Mouse (Mus musculus) right cerebral cortex, postnatal 14 days (tissue): ENCODE measurements around the gene Rhbdd2.

ENCODE experiments used
- DNase-seq: peaks from one replicate; pipeline ENCODE4 v3.0.0; 2022

The Rhbdd2 gene

GRCm38 (mm10) chr5:135646038-135646437, 13.6 kb downstream of the Rhbdd2 start:
- no peak for DNase-seq

GRCm38 (mm10) chr5:135648461-135649308, 16.3 kb downstream of the Rhbdd2 start:
- no peak for DNase-seq

- DNase-seq = no peak
These were observed 16.9 kb downstream of the Rhbdd2 start for GRCm38 (mm10) chr5:135649309-135649633.

GRCm38 (mm10) chr5:135651536-135651935, 19.1 kb downstream of the Rhbdd2 start:
- no peak for DNase-seq

GRCm38 (mm10) chr5:135653209-135653608, 20.8 kb downstream of the Rhbdd2 start:
- DNase-seq = no peak

GRCm38 (mm10) chr5:135656046-135656445, 23.6 kb downstream of the Rhbdd2 start:
- DNase-seq = no peak

GRCm38 (mm10) chr5:135657128-135657527, 24.7 kb downstream of the Rhbdd2 start:
- DNase-seq = no peak

- DNase-seq = no peak
These were observed 25.4 kb downstream of the Rhbdd2 start for GRCm38 (mm10) chr5:135657703-135658373.

- DNase-seq = no peak
These were observed 27.5 kb downstream of the Rhbdd2 start for GRCm38 (mm10) chr5:135659956-135660355.

- no peak for DNase-seq
These were observed 28.1 kb downstream of the Rhbdd2 start for GRCm38 (mm10) chr5:135660535-135660934.

GRCm38 (mm10) chr5:135666890-135667289, 34.5 kb downstream of the Rhbdd2 start:
- DNase-seq = no peak

- DNase-seq = no peak
These were observed 35.7 kb downstream of the Rhbdd2 start for GRCm38 (mm10) chr5:135668071-135668470.

- no peak for DNase-seq
These were observed 37.4 kb downstream of the Rhbdd2 start, which contains the start of gene Por for GRCm38 (mm10) chr5:135669741-135670275. Gene Por (plus strand): TSS chr5:135670033.

GRCm38 (mm10) chr5:135670881-135671280, 38.5 kb downstream of the Rhbdd2 start:
- no peak for DNase-seq

- no peak for DNase-seq
These were observed 40.1 kb downstream of the Rhbdd2 start for GRCm38 (mm10) chr5:135672509-135672908.

GRCm38 (mm10) chr5:135672980-135673379, 40.6 kb downstream of the Rhbdd2 start:
- no peak for DNase-seq

- DNase-seq = no peak
These were observed 41.9 kb downstream of the Rhbdd2 start for GRCm38 (mm10) chr5:135674349-135674775.

- peak; percentile 57 for DNase-seq
These were observed 42.4 kb downstream of the Rhbdd2 start for GRCm38 (mm10) chr5:135674821-135675220.

GRCm38 (mm10) chr5:135676696-135677095, 44.3 kb downstream of the Rhbdd2 start:
- no peak for DNase-seq

- DNase-seq = no peak
These were observed 44.8 kb downstream of the Rhbdd2 start for GRCm38 (mm10) chr5:135677251-135677650.

- no peak for DNase-seq
These were observed 46.1 kb downstream of the Rhbdd2 start for GRCm38 (mm10) chr5:135678481-135678880.

GRCm38 (mm10) chr5:135680967-135681545, 48.6 kb downstream of the Rhbdd2 start:
- no peak for DNase-seq

GRCm38 (mm10) chr5:135682009-135682408, 49.6 kb downstream of the Rhbdd2 start:
- DNase-seq = no peak
